Mouse (Mus musculus): ENCODE measurements around the gene Vmn1r239-ps. TPM values are rescaled to one million over a fixed set of nuclear protein-coding genes. Genes with fewer than 3 reads are reported as not detected.
"Not testable (repeated sequence)": the region's sequence is repeated elsewhere in the genome, so short reads cannot be mapped to it uniquely, and the experiment has no call there.

Gene Vmn1r239-ps
- not detected for polyA plus RNA-seq (2017; shearing (Covaris generic))

- not testable (repeated sequence) for ATAC-seq
These were observed at the start of gene Vmn1r239-ps for GRCm38 (mm10) chrX:147453610-147454009. TSS of gene Vmn1r239-ps (minus strand) at chrX:147453710.

GRCm38 (mm10) chrX:147489551-147489950 is 36.0 kb upstream of the Vmn1r239-ps start:
- ATAC-seq = no peak

GRCm38 (mm10) chrX:147443386-147443785 is 10.1 kb downstream of the Vmn1r239-ps start:
- no peak for ATAC-seq

- ATAC-seq = no peak
These were observed 18.1 kb downstream of the Vmn1r239-ps start for GRCm38 (mm10) chrX:147435400-147435799.

- no peak for ATAC-seq
These were observed 23.8 kb downstream of the Vmn1r239-ps start for GRCm38 (mm10) chrX:147429753-147430152.

- no peak for ATAC-seq
These were observed 24.4 kb downstream of the Vmn1r239-ps start, which contains the start of gene Il13ra2 for GRCm38 (mm10) chrX:147429129-147429528. TSS of gene Il13ra2 (minus strand) at chrX:147429192.

Other genes starting within 250 kb of the Vmn1r239-ps start
- gene Il13ra2, start 24.5 kb downstream of the Vmn1r239-ps start, polyA plus RNA-seq (2017; shearing (Covaris generic)) = not detected
- not detected for gene Lrch2, start 100.4 kb upstream of the Vmn1r239-ps start, polyA plus RNA-seq (2017; shearing (Covaris generic))

Measured in CD4-positive, CD25-positive, alpha-beta regulatory T cell, adult 4 months (primary cell).